Comparison of ENCODE assay signal across 8 mouse cellular contexts in the genomic region with DNA sequence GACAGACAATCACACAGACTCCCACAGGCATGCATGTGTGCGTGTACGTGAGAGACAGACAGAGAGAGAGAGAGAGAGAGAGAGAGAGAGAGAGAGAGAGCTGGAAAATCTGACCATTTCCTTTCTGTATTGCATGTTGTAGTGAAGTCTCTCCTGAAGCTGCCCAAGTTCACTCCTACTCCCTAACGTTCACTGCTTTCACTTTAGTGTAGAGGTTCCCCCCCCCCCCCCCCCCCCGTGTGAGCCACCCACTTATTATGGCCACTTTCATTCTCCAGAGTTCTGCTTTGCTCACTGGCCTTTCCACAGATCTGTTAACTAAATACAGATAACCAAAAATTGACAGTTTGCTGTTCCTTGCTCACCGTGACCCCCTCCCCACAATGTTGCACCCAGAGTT. TPM values are rescaled to one million over a fixed set of nuclear protein-coding genes. Genes with fewer than 3 reads are reported as not detected.
A peak's percentile ranks its signal among the peaks of the same experiment; 100 is the strongest.
DNase-seq lines count a peak whose midpoint lies in the region; ATAC-seq and TF ChIP-seq lines count a peak whose summit lies in the region.

No protein-coding gene starts in this region.

- no peak for ATAC-seq in lung, embryonic 14.5 days (ENCODE audit: insufficient read depth)
- ATAC-seq in limb, embryonic 12.5 days (ENCODE audit: insufficient number of reproducible peaks, insufficient read depth, low FRiP score, low TSS enrichment, low read depth) = no peak

- no peaks in the 10 kb centered on the region for H3K27me3 ChIP-seq in lung, embryonic 14.5 days (ENCODE audit: insufficient read depth, low read length)
- H3K27me3 ChIP-seq in forebrain, embryonic 10.5 days (ENCODE audit: poor library complexity, severe bottlenecking) = no peaks in the 10 kb centered on the region
- H3K27me3 ChIP-seq in limb, embryonic 12.5 days = no peaks in the 10 kb centered on the region
- H3K27me3 ChIP-seq in small intestine, adult 2 months (ENCODE audit: control insufficient read depth, insufficient read depth, low read length) = no peaks in the 10 kb centered on the region

- peak overlapping the region; percentile 53 for H3K4me2 ChIP-seq in lung, embryonic 14.5 days
- H3K4me2 ChIP-seq in limb, embryonic 12.5 days = peak overlapping the region; percentile 71

- TF ChIP-seq CTCF in lung, embryonic 14.5 days (IDR thresholded peaks at IDR 0.05; ENCODE audit: low read depth) = no peak
- no peak for TF ChIP-seq CTCF in small intestine, adult 2 months (IDR thresholded peaks at IDR 0.05; ENCODE audit: extremely low read depth, insufficient read length, insufficient replicate concordance, low read depth, low read length)

- DNase-seq in lung, embryonic 14.5 days = no peak
- no peak for DNase-seq in lung, postnatal 4 days
- no peak for DNase-seq in forebrain, embryonic 10.5 days (ENCODE audit: extremely low spot score, low spot score)
- DNase-seq in adrenal gland, postnatal 10 days = no peak
- DNase-seq in thymus, postnatal 10 days (ENCODE audit: low spot score in 2 of 2) = no peak
- DNase-seq in gastrocnemius, postnatal 14 days = no peak

- H3K9me3 ChIP-seq in lung, embryonic 14.5 days (ENCODE audit: low read depth, low read length) = no peaks in the 10 kb centered on the region
- no peaks in the 10 kb centered on the region; the same call in 1 of the 2 replicates for H3K9me3 ChIP-seq in forebrain, embryonic 10.5 days
- no peaks in the 10 kb centered on the region for H3K9me3 ChIP-seq in limb, embryonic 12.5 days

- peaks cover 3% of the 10 kb centered on the region; the same call in 1 of the 2 replicates for H3K36me3 ChIP-seq in lung, embryonic 14.5 days (ENCODE audit: insufficient read depth)
- H3K36me3 ChIP-seq in forebrain, embryonic 10.5 days (replicated peaks) = peaks cover 20% of the 10 kb centered on the region
- peaks cover 7% of the 10 kb centered on the region; the same call in 1 of the 2 replicates for H3K36me3 ChIP-seq in limb, embryonic 12.5 days
- H3K36me3 ChIP-seq in small intestine, adult 2 months (ENCODE audit: control insufficient read depth, insufficient read depth, low read length) = peaks cover 2% of the 10 kb centered on the region; the same call in 1 of the 2 replicates

- H3K4me1 ChIP-seq in lung, embryonic 14.5 days (ENCODE audit: insufficient read depth) = peaks cover 3% of the 10 kb centered on the region; the same call in 1 of the 2 replicates
- H3K4me1 ChIP-seq in forebrain, embryonic 10.5 days = peaks cover 19% of the 10 kb centered on the region
- H3K4me1 ChIP-seq in limb, embryonic 12.5 days (replicated peaks) = peaks cover 5% of the 10 kb centered on the region; the same call in 1 of the 2 replicates
- peaks cover 14% of the 10 kb centered on the region for H3K4me1 ChIP-seq in small intestine, adult 2 months (ENCODE audit: control insufficient read depth, insufficient read depth, insufficient read length, low read length)

- no peak for TF ChIP-seq POLR2A in small intestine, adult 2 months (IDR thresholded peaks at IDR 0.05; ENCODE audit: low read depth, low read length)

- H3K9ac ChIP-seq in lung, embryonic 14.5 days = no peak overlapping the region
- H3K9ac ChIP-seq in limb, embryonic 12.5 days (replicated peaks) = no peak overlapping the region

- H3K27ac ChIP-seq in lung, embryonic 14.5 days (ENCODE audit: low read depth) = peak overlapping the region; percentile 14; the same call in 1 of the 2 replicates
- H3K27ac ChIP-seq in forebrain, embryonic 10.5 days = peak overlapping the region; percentile 95
- peak overlapping the region; percentile 12; the same call in 1 of the 2 replicates for H3K27ac ChIP-seq in limb, embryonic 12.5 days
- peak overlapping the region; percentile 92 for H3K27ac ChIP-seq in small intestine, adult 2 months (ENCODE audit: insufficient read depth, low read depth, low read length)

- 0 out of 2 replicates have a peak overlapping the region, but pooled peaks have one; percentile 70 for H3K4me3 ChIP-seq in lung, embryonic 14.5 days (ENCODE audit: low read depth, low read length)
- peak overlapping the region; percentile 86; the same call in 1 of the 2 replicates for H3K4me3 ChIP-seq in forebrain, embryonic 10.5 days
- no peak overlapping the region for H3K4me3 ChIP-seq in limb, embryonic 12.5 days (replicated peaks)
- H3K4me3 ChIP-seq in small intestine, adult 2 months (ENCODE audit: low read depth, low read length) = peak overlapping the region; percentile 10; the same call in 1 of the 2 replicates

- 42% methylated on average over 4 of the region's 5 CpGs for WGBS in lung, embryonic 14.5 days
- 64% methylated on average over 5 of the region's 5 CpGs for WGBS in forebrain, embryonic 10.5 days
- 57% methylated on average over 5 of the region's 5 CpGs for WGBS in limb, embryonic 12.5 days
- WGBS in small intestine, adult 2 months = 7% methylated on average over 5 of the region's 5 CpGs

- intact Hi-C loops in gastrocnemius, postnatal 14 days (cut with DNase I; ENCODE audit: low total_unique reads) = no loop called here

RNA-seq across cellular contexts. Expression of gene Ubap1, which starts 1.0 kb away (rescaled TPM):
- polyA plus RNA-seq in lung, embryonic 14.5 days (2014; fragmentation: Nextera tagmentation; extraction: Ambion mirVana) = 47.7 and 53.8 TPM in 2 replicates
- polyA plus RNA-seq in forebrain, embryonic 10.5 days (2016; fragmentation: Nextera tagmentation; extraction: Ambion mirVana) = 65.7 and 66.5 TPM in 2 replicates
- 55.9 and 58.0 TPM in 2 replicates for polyA plus RNA-seq in limb, embryonic 12.5 days (2016; fragmentation: Nextera tagmentation; extraction: Ambion mirVana)
- polyA plus RNA-seq in small intestine, adult 2 months (2012; rRNA removed) = 11.3 and 24.6 TPM in 2 replicates
- 10 to 100 TPM; 40.7 to 50.5 TPM for total RNA-seq in adrenal gland, postnatal 10 days (2021)
- total RNA-seq in gastrocnemius, postnatal 14 days (2021) = 10 to 100 TPM; 40.0 to 49.2 TPM

RNA-seq across cellular contexts. Expression of gene Dcaf12, which starts 33.1 kb away (rescaled TPM):
- polyA plus RNA-seq in lung, embryonic 14.5 days (2014; fragmentation: Nextera tagmentation; extraction: Ambion mirVana) = 47.1 and 53.5 TPM in 2 replicates
- 60.7 and 62.5 TPM in 2 replicates for polyA plus RNA-seq in forebrain, embryonic 10.5 days (2016; fragmentation: Nextera tagmentation; extraction: Ambion mirVana)
- 52.0 and 57.7 TPM in 2 replicates for polyA plus RNA-seq in limb, embryonic 12.5 days (2016; fragmentation: Nextera tagmentation; extraction: Ambion mirVana)
- 12.2 and 27.5 TPM in 2 replicates for polyA plus RNA-seq in small intestine, adult 2 months (2012; rRNA removed)
- total RNA-seq in adrenal gland, postnatal 10 days (2021) = 10 to 100 TPM; 47.2 to 51.8 TPM
- total RNA-seq in gastrocnemius, postnatal 14 days (2021) = 10 to 100 TPM; 26.7 to 27.8 TPM

Comparison
In these comparisons a context has a peak if more than half of its experiments do, and no peak if none do; other contexts are left out.
1. H3K27ac ChIP-seq: peak in every context shown above with its lines; median percentile 95 in forebrain, embryonic 10.5 days; 92 in small intestine, adult 2 months; 14 in lung, embryonic 14.5 days; 12 in limb, embryonic 12.5 days.